Mouse (Mus musculus) brain, embryonic 18.5 days (tissue): ENCODE measurements at regions not wholly inside any gene's neighbourhood (a gene's known extent, or its start where the extent isn't known, plus 50 kb on each side); places are given as distances from the start of the nearest gene placed in this dataset.
"Not testable (repeated sequence)": the region's sequence is repeated elsewhere in the genome, so short reads cannot be mapped to it uniquely, and the experiment has no call there.

Experiments
- DNase-seq: peaks from one replicate; pipeline ENCODE4 v3.0.0-alpha.2; 2012; ENCODE audit warnings: low read depth, low spot score

GRCm38 (mm10) chr1:112486046-112486445 lies 621.3 kb upstream of the Dsel start:
- DNase-seq: not testable (repeated sequence)

- no peak for DNase-seq
Measured at GRCm38 (mm10) chr1:112456047-112456446, 591.3 kb upstream of the Dsel start.

GRCm38 (mm10) chr1:112452390-112452789 lies 587.7 kb upstream of the Dsel start:
- no peak for DNase-seq

GRCm38 (mm10) chr1:112451622-112452021 lies 586.9 kb upstream of the Dsel start:
- no peak for DNase-seq

GRCm38 (mm10) chr1:112439109-112439508 lies 574.4 kb upstream of the Dsel start:
- DNase-seq: no peak

GRCm38 (mm10) chr1:112416350-112417083 lies 551.8 kb upstream of the Dsel start:
- DNase-seq: peak; percentile 58

- DNase-seq: no peak
Measured at GRCm38 (mm10) chr1:112388807-112389206, 524.1 kb upstream of the Dsel start.

GRCm38 (mm10) chr1:112384015-112384414 lies 519.3 kb upstream of the Dsel start:
- DNase-seq: no peak

- peak; percentile 54 for DNase-seq
Measured at GRCm38 (mm10) chr1:112379651-112380264, 515.0 kb upstream of the Dsel start.

- DNase-seq: peak; percentile 39
Measured at GRCm38 (mm10) chr1:112378660-112379059, 513.9 kb upstream of the Dsel start.

GRCm38 (mm10) chr1:112355816-112356215 lies 491.1 kb upstream of the Dsel start:
- DNase-seq: no peak
